Mouse (Mus musculus): ENCODE measurements at regions not wholly inside any gene's neighbourhood (a gene's known extent, or its start where the extent isn't known, plus 50 kb on each side); places are given as distances from the start of the nearest gene placed in this dataset.
"Not testable (repeated sequence)": the region's sequence is repeated elsewhere in the genome, so short reads cannot be mapped to it uniquely, and the experiment has no call there.

DNA sequence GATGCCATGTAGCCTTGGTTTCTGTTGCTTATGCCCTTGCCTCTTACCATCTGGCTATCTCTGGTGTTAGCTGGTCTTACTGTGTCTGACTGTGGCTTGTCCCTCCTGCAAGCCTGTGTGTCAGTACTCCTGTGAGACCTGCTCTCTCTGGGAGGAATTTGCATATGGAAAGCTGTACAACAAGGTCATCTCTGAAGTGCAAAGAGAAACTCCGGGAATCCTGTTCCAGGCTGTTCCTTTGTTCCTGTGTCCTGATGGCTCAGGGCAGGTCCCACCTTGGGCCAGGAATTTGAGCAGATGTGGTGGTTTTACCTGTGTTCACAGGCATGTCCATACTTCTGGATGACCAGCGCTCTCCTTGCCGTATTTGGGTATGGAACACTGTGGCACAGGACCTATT is 218.6 kb upstream of the Nsun6 start:
- in situ Hi-C loops (cut with MboI, MseI) = no loop called here

DNA sequence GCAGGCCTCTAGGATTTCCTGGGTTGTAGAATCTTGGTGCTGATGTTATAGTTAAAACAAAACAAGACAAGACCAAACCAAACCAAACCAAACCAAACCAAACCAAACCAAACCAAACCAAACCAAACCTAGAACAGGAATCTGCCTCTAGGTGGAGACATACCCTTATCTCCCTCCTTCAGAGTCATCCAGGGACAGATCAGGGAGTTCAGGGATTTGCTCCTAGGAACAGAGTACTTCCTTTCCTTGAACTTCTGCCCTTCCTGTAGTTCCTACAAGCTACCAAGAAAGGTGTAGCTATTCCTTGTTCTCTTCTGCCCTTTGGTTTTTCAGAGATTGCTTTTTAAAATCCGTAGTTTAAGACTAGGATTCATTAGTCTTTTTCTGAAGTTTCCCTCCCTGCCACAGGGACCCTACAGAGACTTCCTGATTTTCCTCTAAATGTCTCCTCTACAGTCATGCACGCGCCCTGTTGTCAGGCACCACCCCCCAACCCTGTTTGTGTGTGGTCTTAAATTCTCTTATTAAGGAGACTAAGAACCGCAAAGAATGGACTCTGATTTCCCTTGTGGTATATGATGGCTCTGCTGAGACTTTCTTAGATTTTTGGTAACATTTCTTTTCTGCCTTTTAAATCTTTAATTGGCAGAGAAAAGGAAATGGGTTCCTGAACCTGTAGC is 205.8 kb upstream of the Nsun6 start:
- in situ Hi-C loops (cut with MboI, MseI) = no loop called here

GRCm38 (mm10) chr2:15242276-15242675 is 187.4 kb upstream of the Nsun6 start:
- in situ Hi-C loops (cut with MboI, MseI) = not testable (repeated sequence)

DNA sequence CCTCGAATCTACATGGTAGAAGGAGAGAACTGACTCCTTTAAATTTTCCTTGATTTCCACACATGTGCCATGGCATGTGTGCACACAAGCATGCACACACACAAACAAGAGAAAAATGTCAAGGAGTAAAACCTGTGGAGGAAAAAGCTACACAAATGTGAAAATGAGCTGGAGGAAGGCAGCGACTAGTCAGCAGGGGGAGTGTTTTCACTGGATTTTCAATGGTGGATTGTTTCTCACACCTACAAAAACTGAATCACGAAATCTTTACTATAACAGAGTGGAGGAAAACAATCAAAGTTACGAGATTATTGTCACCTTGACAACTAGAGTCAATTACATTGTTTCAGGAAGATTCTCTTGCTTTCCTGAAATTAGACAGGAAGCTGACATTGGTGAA is 167.0 kb upstream of the Nsun6 start:
- in situ Hi-C loops (cut with MboI, MseI) = no loop called here

GRCm38 (mm10) chr2:15188091-15188490 is 133.2 kb upstream of the Nsun6 start:
- in situ Hi-C loops (cut with MboI, MseI) = no loop called here

- in situ Hi-C loops (cut with MboI, MseI) = no loop called here
These were observed 126.1 kb upstream of the Nsun6 start for GRCm38 (mm10) chr2:15181000-15181399.

DNA sequence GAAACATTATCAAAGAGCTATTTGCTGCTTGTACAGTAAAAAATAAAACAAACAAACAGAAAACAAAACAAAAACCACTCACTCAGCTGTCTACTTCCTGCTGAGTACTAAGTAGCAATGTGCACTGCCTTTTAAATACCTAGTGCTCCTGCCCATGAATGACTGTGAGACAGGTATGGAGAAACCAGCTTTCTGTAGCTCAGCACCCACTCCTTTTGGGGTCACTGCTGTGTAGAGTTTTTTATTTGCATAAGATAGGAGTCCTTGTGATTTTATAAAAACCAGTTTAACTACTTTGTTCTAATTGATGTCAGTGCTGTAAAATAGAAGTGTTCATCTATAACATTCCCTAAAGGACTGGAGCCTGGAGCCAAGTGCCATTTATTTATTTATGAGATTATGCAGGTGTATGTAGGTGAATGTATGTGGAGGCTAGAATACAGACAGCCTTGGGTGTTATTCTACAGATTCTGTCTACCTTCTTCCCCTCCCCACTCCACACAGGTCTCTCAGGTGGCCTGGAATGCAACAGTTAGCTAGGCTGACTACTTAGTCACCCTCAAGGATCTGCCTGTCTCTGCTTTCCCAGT is 111.7 kb upstream of the Nsun6 start:
- in situ Hi-C loops (cut with MboI, MseI) = no loop called here

GRCm38 (mm10) chr2:15165830-15166229 is 111.0 kb upstream of the Nsun6 start:
- in situ Hi-C loops (cut with MboI, MseI) = no loop called here

DNA sequence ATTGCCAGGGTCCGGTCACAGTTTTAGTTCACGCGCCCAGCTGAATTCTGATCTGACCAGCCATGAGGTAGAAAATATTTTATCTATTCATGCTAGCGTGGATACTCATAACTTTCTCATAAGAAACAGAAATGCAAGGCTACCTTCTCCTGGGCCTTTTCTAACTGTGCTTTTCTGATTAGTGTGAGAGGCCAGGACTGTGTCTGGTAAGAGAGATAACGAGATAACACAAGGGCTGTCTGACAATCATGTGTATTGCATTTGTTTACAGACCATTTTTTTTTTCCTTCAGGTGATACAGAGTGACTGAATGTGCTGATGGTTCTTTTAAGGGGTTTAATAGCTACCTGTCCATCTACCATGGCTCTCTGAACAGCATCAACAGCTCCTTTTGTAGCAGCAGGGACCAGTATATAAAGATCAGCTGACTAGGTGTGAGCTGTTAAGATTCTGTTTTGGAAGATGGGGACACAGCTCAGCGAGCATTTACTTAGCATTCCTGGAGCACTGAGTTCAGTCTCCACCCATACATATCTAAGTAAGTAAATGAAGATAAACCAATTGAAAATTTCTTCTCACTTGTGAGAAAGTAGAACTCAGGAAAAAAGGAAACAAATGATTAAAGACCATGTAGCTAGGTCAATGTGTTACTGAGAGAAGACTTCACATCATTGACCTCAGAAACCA is 109.0 kb upstream of the Nsun6 start:
- in situ Hi-C loops (cut with MboI, MseI) = no loop called here

- in situ Hi-C loops (cut with MboI, MseI) = no loop called here
These were observed 107.0 kb upstream of the Nsun6 start for GRCm38 (mm10) chr2:15161831-15162230.

DNA sequence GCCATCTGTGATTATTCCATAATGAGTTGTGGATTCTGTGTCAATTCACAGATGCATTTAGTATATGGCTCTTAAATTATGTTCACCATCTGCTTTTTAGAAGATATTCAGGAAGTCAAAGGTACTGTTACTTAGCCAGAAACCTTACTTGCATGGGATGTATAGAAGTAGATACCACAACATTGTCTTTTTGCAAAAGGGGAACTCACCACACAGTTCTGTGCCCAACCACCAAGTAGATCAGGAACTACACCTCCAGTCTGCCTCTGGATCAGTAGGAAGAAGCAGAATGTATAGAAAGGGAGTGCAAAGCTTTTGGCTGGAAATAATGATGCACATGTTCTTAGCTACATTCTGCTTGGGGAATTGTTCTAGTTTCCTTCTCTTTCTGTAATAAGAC is 102.8 kb upstream of the Nsun6 start:
- in situ Hi-C loops (cut with MboI, MseI) = no loop called here

DNA sequence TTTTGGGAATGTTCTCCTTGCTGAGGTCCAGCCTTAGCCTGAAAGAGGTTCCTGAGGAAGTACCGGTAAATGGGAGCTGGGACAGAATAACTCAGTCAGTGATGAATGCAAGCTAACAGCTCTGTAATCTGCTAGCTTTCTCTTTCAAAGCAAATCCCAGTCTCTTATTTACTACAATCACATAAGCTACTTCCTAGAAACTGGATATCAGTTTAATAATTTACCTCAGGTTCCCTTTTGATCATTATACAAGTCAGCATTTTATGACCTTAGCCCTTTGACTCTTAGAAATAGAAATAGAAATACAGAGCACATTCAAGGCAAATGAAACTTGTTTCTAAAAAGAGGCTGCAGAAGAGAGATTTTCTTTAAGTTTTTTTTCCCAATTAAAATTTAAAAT is 96.0 kb upstream of the Nsun6 start:
- in situ Hi-C loops (cut with MboI, MseI) = no loop called here

- in situ Hi-C loops (cut with MboI, MseI) = no loop called here
These were observed 93.5 kb upstream of the Nsun6 start for GRCm38 (mm10) chr2:15148381-15148780.

DNA sequence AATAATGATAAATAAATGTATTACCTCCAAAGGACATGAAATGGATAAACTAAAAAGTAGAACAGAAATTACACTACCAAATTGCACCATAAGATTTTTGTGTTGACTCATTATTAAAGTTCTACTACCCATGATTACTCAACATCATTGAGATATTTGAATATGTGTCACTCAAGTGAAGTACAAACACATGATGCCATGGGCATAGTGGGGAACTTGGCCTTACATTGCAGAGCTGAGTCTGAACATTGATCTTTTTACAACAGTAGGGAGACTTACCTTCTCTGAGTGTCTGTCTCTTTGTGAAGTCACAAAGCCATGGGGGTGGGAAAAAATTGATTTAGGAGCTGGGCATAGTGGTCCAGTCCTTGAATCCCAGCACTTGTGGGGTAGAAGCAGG is 92.1 kb upstream of the Nsun6 start:
- in situ Hi-C loops (cut with MboI, MseI) = no loop called here

DNA sequence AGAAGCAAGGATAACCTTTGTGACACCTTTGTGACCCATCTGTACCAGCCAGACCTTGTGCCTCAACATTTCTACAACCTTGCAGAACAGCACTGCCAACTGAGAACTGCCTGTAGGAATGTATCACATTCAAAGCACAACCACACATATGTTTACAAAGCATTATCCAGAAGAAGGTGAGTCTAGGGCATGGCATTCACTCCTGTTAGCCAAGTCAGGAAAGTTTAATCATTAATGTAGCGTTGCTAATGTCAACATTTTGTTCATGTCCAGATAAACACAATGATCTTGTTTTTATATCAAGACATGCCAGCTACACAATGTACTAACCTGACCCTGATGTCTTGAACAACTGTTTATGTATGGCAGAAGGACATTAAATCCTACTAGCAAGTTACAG is 91.5 kb upstream of the Nsun6 start:
- in situ Hi-C loops (cut with MboI, MseI) = no loop called here

DNA sequence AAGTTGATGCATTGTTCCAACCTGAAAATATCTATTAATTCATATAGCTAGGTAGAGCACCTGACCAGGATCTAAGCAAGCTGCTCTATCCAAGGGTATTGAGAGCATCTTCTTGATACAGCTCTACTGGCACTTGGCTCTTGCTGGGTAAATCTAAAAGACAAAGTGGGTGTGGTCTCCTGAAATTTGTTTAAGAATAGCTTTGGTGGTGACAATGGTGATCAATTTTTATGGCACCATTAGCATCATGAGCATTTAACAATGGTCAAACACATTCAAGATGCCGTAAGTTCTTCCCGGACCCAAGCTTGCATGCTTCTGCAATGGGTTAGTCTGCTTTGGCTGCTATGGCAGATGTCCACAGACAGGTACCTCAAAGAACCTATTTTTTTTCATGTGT is 89.9 kb upstream of the Nsun6 start:
- in situ Hi-C loops (cut with MboI, MseI) = no loop called here

GRCm38 (mm10) chr2:15139877-15140276 is 85.0 kb upstream of the Nsun6 start:
- in situ Hi-C loops (cut with MboI, MseI) = loop anchor here in 1 of 2 experiments (5.0 kb wide), 1 partner anchor 1642 kb away; no protein-coding TSS in a partner anchor

All from T-helper 17 cell (primary cell).